Mouse (Mus musculus) gastrocnemius, postnatal 36 days (tissue): ENCODE measurements at regions not wholly inside any gene's neighbourhood (a gene's known extent, or its start where the extent isn't known, plus 50 kb on each side); places are given as distances from the start of the nearest gene placed in this dataset.

ENCODE experiments used
- DNase-seq, 2 experiments: peaks; one replicate each; pipeline ENCODE4 v3.0.0; 2022
- intact Hi-C: fragments of 180-260 bp; cut with DNase I; formaldehyde crosslinking; loops from one replicate; pipeline ENCODE4 v1.15.1; 2025

DNA sequence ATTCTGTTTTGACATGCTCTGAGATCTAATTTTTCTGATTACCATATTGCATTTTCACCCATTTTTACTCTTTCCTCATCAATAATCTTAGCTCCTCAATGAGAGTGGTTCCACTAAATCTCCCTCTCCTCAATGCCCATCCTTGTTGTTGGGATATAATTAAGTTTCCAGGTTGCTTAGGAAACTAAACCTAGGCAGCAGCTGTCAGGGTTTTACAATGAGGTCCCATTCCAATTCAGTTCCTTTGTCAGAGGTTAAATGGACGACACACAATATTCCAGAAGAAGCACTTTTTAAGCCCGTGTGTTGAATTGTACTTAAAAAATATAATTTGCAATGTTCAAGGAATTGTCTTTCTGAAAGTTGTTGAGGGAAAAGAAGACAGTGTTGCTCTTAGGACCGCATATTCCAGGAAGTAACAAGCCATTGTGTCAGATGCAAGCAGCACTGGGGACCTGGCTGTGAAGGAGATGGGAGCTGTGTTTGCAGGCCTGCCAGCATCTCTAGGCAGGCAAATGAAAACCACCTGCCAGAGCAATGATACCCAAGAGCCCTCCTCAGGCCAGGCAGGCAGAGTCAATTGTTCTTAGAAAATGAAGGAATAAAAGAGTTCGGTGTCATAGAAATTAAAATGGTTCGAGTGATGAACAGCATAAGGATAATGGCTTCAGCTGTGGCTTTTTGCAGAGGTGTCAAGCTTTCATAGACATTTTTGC lies 492.2 kb upstream of the Pbx1 start:
- intact Hi-C loops, result no loop called here
- DNase-seq, result no peak

DNA sequence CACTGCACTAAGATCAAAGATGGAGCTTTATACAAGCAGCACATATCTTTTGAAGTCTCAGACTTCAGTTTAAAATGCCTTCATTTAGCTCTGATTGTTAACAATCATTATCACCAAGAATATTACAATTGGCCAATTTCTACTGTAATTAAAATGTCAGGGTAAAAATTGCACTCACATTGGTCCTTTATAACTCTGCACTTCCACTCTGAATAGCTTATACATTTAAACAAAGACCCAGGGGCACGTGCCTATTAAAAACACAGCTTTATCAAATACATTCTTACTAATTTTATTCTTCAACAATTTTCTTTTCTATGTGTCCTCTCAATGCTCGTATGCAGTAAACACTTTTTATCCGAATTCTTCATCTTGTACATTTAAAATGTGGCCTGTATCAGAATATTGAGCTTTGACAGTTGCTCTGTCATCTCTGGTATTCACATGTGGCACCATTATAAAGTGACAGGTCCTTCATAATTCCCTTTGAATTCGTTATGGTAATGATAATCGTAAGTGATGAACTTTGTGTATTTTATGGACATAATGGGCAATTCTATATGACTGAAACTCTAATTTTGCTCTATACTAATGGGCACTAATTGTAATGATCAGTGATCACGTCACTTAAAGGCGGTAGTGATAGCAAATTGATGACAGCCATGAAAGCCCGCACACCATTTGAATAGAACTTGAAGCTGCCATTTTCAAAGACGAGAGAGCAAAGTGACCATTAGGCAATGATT lies 486.4 kb upstream of the Pbx1 start:
- intact Hi-C loops, result no loop called here
- DNase-seq, result no peak

GRCm38 (mm10) chr1:168908684-168909175 lies 476.7 kb upstream of the Pbx1 start:
- intact Hi-C loops, result no loop called here
- no peak for DNase-seq

- no peak for DNase-seq
- intact Hi-C loops, result no loop called here
Measured at GRCm38 (mm10) chr1:168908192-168908591, 476.1 kb upstream of the Pbx1 start.

- intact Hi-C loops, result no loop called here
- DNase-seq, result no peak
Measured at GRCm38 (mm10) chr1:168898483-168898882, 466.4 kb upstream of the Pbx1 start.

GRCm38 (mm10) chr1:168861577-168861976 lies 429.5 kb upstream of the Pbx1 start:
- no peak for DNase-seq
- intact Hi-C loops, result no loop called here

- intact Hi-C loops, result no loop called here
- no peak for DNase-seq
Measured at GRCm38 (mm10) chr1:168823184-168823583, 391.1 kb upstream of the Pbx1 start.

GRCm38 (mm10) chr1:168818381-168818780 lies 386.3 kb upstream of the Pbx1 start:
- intact Hi-C loops, result no loop called here

DNA sequence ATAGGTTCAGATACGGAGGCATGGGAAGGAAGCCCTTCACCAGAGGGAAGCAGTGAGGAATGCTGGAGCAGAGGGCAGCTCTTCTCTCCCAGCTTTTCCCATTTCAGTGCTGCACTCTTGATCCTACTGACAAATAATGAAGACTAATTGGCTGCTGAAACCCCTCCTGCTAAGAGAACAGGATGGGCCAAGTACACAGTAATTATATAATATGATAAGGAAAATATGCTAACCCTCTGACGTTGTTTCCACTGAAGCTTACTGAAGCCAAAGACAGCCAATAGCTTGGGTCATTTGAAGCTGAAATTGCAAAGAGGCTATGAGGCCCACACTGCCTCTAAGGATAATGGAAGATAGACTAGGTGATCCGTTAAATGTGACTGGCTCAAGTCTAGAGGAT lies 375.0 kb upstream of the Pbx1 start:
- no peak for DNase-seq
- intact Hi-C loops, result no loop called here

More at GRCm38 (mm10) chr1:168818381-168818780, 386.3 kb upstream of the Pbx1 start:
- DNase-seq, result no peak

- intact Hi-C loops, result no loop called here
Measured at GRCm38 (mm10) chr1:168805442-168805841, 373.4 kb upstream of the Pbx1 start.

DNA sequence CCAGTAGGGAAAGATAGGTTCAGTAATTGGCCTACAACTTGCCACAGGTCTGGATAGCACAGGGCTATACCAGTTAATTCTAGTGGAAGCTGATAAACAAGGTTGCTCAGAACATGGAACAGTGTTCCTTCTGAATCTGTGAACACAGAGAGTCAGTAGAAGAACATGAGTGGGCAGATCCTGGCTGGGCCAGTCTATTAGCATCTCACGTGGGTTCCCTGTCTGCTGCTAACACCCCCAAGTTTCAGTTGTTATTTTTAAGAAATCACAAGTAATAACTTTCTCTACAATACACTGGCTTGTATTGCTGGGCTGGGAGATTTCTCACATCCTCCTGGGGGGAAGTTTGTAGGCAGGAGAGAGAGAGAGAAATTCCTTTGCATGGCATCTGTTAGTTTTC lies 369.0 kb upstream of the Pbx1 start:
- DNase-seq, result no peak
- intact Hi-C loops, result loop anchor here (5.0 kb wide), 1 partner anchor 149 kb away; no protein-coding TSS in a partner anchor

More at GRCm38 (mm10) chr1:168805442-168805841, 373.4 kb upstream of the Pbx1 start:
- DNase-seq, result no peak

- intact Hi-C loops, result no loop called here
- DNase-seq, result no peak
Measured at GRCm38 (mm10) chr1:168786731-168787130, 354.7 kb upstream of the Pbx1 start.

DNA sequence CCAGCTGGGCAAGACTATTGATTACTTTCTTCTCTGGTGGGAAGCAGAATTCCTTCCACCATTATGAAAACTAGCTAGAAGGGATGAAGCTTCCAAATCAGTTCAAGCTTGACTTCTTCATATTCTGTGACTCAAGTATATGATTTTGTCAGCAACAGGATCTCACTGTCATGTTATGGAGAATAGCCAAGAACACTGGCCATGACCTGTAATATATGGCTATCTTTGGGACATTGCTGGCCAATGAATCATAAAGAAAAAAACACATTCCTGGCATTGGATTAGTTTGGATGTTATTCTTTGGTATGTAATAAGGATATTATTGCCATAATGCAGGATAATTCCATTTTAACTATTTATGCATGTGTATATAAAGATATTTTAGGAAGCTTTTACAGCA lies 351.8 kb upstream of the Pbx1 start:
- intact Hi-C loops, result no loop called here

GRCm38 (mm10) chr1:168764368-168764895 lies 332.4 kb upstream of the Pbx1 start:
- intact Hi-C loops, result no loop called here
- DNase-seq, result no peak

More for the DNA sequence above, 351.8 kb upstream of the Pbx1 start:
- DNase-seq, result no peak

GRCm38 (mm10) chr1:168761095-168761494 lies 329.0 kb upstream of the Pbx1 start:
- intact Hi-C loops, result no loop called here
- DNase-seq, result no peak

- intact Hi-C loops, result no loop called here
- DNase-seq, result no peak
Measured at GRCm38 (mm10) chr1:168760239-168760638, 328.2 kb upstream of the Pbx1 start.

DNA sequence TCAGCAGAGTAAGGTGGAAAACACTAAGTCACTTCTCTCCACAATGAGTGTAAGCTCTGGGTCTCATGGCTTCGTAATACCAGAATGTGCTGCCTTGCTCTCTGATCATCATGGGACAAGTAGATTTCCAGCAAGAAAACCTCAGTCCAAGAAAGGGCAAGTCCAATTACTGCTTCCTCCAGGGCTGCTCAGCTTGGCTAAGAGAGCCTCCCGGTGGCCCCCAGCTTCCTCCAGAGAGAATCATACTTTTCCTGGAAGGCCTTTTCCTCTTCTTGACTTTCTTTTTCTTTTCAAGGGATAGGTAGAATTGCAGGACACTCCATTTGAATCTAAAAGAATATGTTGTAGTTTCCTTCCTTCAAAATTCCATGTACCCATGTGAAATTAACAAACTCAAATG lies 326.8 kb upstream of the Pbx1 start:
- no peak for DNase-seq
- intact Hi-C loops, result loop anchor here (5.0 to 10.0 kb wide), 2 partner anchors 274 to 302 kb away; no protein-coding TSS in a partner anchor

- intact Hi-C loops, result loop anchor here (10.0 kb wide), 1 partner anchor 269 kb away; no protein-coding TSS in a partner anchor
- no peak for DNase-seq
Measured at GRCm38 (mm10) chr1:168754196-168754595, 322.1 kb upstream of the Pbx1 start.

- no peak for DNase-seq
- intact Hi-C loops, result no loop called here
Measured at GRCm38 (mm10) chr1:168743435-168743834, 311.4 kb upstream of the Pbx1 start.

DNA sequence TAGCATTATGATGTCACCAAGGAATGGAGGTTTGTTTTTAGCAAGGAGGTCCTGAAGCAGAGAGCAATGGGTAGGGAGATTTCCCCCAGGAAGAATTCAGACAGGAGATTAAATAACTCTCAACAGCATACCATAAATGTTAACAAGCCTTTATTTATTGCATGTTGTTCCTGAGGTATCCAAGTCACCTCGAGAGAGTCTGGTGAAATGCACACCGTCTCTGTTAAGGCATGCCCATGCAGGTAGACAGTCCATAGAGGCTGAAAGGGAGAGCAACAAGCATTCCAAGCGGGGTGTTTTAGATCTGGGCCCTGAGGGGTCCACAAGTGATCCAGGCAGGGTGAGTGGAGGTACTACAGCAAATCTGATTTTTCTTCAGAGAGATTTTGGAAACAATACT lies 305.9 kb upstream of the Pbx1 start:
- intact Hi-C loops, result no loop called here
- no peak for DNase-seq

DNA sequence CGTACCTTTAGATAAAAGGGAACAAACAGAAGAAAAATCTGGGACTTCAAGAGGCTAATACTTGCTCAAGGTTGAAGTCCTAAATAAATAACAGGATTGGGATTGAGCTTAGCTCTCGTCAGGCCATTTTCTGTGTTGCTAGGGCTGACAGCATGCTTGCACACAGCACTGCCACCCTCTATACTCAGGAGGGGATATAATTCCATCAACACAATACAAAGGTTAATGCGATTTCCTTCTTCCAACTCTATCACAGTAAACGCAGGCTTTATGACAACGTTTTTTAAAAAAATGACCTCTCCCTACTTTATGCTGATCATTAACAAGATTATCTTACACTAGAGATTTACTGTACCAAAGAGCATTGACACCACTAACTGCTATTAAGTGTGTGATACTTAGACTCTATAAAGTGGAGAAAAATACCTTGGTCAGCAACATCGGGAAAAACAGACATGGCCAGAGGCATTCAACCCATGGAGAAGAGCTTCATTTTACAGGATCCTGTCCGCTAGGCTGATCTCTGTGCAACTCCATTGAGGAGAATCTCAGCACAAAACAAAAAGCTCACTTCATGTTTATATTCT lies 305.3 kb upstream of the Pbx1 start:
- no peak for DNase-seq
- intact Hi-C loops, result no loop called here
